Mouse (Mus musculus) kidney, adult 18-20 months (tissue): ENCODE measurements around the gene Abhd5.

Experiments
- DNase-seq: peaks from one replicate; pipeline ENCODE4 v3.0.0; 2021

Gene Abhd5

GRCm38 (mm10) chr9:122349286-122349685 is 2.1 kb upstream of the Abhd5 start:
- no peak for DNase-seq

GRCm38 (mm10) chr9:122350396-122351130 is 845 bp upstream of the Abhd5 start:
- no peak for DNase-seq

GRCm38 (mm10) chr9:122352025-122352392 is 601 bp downstream of the Abhd5 start:
- DNase-seq: no peak

- no peak for DNase-seq
Observed at GRCm38 (mm10) chr9:122352911-122353310, 1.5 kb downstream of the Abhd5 start.

- DNase-seq: no peak
Observed at GRCm38 (mm10) chr9:122354240-122354639, 2.8 kb downstream of the Abhd5 start.

GRCm38 (mm10) chr9:122357073-122357472 is 5.7 kb downstream of the Abhd5 start:
- DNase-seq: no peak

GRCm38 (mm10) chr9:122357626-122358025 is 6.2 kb downstream of the Abhd5 start:
- no peak for DNase-seq

GRCm38 (mm10) chr9:122364171-122364570 is 12.8 kb downstream of the Abhd5 start:
- DNase-seq: no peak

GRCm38 (mm10) chr9:122370292-122370794 is 18.9 kb downstream of the Abhd5 start:
- no peak for DNase-seq

GRCm38 (mm10) chr9:122372506-122372905 is 21.1 kb downstream of the Abhd5 start:
- no peak for DNase-seq

GRCm38 (mm10) chr9:122372991-122373390 is 21.6 kb downstream of the Abhd5 start:
- no peak for DNase-seq

- DNase-seq: no peak
Observed at GRCm38 (mm10) chr9:122378986-122379385, 27.6 kb downstream of the Abhd5 start.

GRCm38 (mm10) chr9:122380959-122381358 is 29.6 kb downstream of the Abhd5 start:
- DNase-seq: no peak

GRCm38 (mm10) chr9:122382006-122382405 is 30.6 kb downstream of the Abhd5 start:
- DNase-seq: no peak

- no peak for DNase-seq
Observed at GRCm38 (mm10) chr9:122386015-122386414, 34.6 kb downstream of the Abhd5 start.

GRCm38 (mm10) chr9:122389287-122389920 is 38.0 kb downstream of the Abhd5 start:
- DNase-seq: no peak

GRCm38 (mm10) chr9:122395816-122396215 is 44.4 kb downstream of the Abhd5 start:
- DNase-seq: no peak

GRCm38 (mm10) chr9:122397156-122397555 is 45.7 kb downstream of the Abhd5 start:
- DNase-seq: no peak

- DNase-seq: no peak
Observed at GRCm38 (mm10) chr9:122398746-122399145, 47.3 kb downstream of the Abhd5 start.

GRCm38 (mm10) chr9:122401239-122401638 is 49.8 kb downstream of the Abhd5 start:
- no peak for DNase-seq

GRCm38 (mm10) chr9:122410437-122411175 is 59.2 kb downstream of the Abhd5 start:
- DNase-seq: no peak

- no peak for DNase-seq
Observed at GRCm38 (mm10) chr9:122414648-122415047, 63.2 kb downstream of the Abhd5 start.

- DNase-seq: no peak
Observed at GRCm38 (mm10) chr9:122415056-122415775, 63.8 kb downstream of the Abhd5 start.
